Mouse (Mus musculus): ENCODE results near the gene Cobl.

DNA sequence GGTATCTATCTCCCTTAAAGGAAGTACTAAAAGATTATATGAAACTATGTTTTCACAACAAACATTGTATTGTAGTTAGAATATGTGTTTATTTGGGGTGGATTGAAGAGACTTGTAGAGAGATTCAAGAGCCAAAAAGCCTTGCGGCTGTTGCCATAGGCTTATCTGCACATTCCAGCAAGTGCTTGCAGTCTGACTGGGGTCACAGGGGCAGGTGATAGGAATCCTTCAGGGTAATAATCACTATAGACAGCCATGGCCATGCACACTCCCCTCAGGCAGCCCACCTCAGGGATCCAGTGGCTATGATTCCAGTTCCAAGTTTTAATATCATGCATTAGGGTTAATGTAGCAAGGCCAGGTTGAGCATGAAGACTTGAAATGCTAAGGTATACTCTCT lies 249.2 kb downstream of the Cobl start:
- no peak for TF ChIP-seq CTCF (IDR thresholded peaks at IDR 0.05; ENCODE audit: control insufficient read depth, insufficient read depth, insufficient replicate concordance, low read depth, low read length)
- no peak for TF ChIP-seq POLR2A (IDR thresholded peaks at IDR 0.05; ENCODE audit: control insufficient read depth, low read depth, low read length)

Data from testis, adult 2 months (tissue).